Mouse (Mus musculus) cerebellum, postnatal 25 days (tissue): ENCODE measurements around the gene Pros1.
A peak's percentile ranks its signal among the peaks of the same experiment; 100 is the strongest.

Experiments used
- DNase-seq, 2 experiments: peaks; one replicate each; pipeline ENCODE4 v3.0.0; 2021; ENCODE audit warnings: mixed read lengths in 2 of 2

Pros1 gene

GRCm38 (mm10) chr16:62861455-62861854 is 7.3 kb downstream of the Pros1 start:
- no peak for DNase-seq

GRCm38 (mm10) chr16:62872688-62873117 is 18.6 kb downstream of the Pros1 start:
- no peak for DNase-seq

- DNase-seq, result no peak
Observed at GRCm38 (mm10) chr16:62873180-62873579, 19.1 kb downstream of the Pros1 start.

GRCm38 (mm10) chr16:62874065-62874464 is 20.0 kb downstream of the Pros1 start:
- no peak for DNase-seq

- no peak for DNase-seq
Observed at GRCm38 (mm10) chr16:62895824-62896223, 41.7 kb downstream of the Pros1 start.

GRCm38 (mm10) chr16:62911364-62911763 is 57.3 kb downstream of the Pros1 start:
- no peak for DNase-seq

- DNase-seq, result no peak
Observed at GRCm38 (mm10) chr16:62912246-62912645, 58.1 kb downstream of the Pros1 start.

GRCm38 (mm10) chr16:62915530-62915929 is 61.4 kb downstream of the Pros1 start:
- DNase-seq, result no peak

- no peak for DNase-seq
Observed at GRCm38 (mm10) chr16:62922245-62922644, 68.1 kb downstream of the Pros1 start.

- DNase-seq, result no peak
Observed at GRCm38 (mm10) chr16:62931341-62931740, 77.2 kb downstream of the Pros1 start.

GRCm38 (mm10) chr16:62936316-62936715 is 82.2 kb downstream of the Pros1 start:
- no peak for DNase-seq

GRCm38 (mm10) chr16:62940388-62941003 is 86.4 kb downstream of the Pros1 start:
- DNase-seq, result peak; percentile 66 to 86

- peak; percentile 27 to 35 for DNase-seq
Observed at GRCm38 (mm10) chr16:62941763-62942162, 87.7 kb downstream of the Pros1 start.

- no peak for DNase-seq
Observed at GRCm38 (mm10) chr16:62942418-62943410, 88.6 kb downstream of the Pros1 start.

GRCm38 (mm10) chr16:62958485-62958884 is 104.4 kb downstream of the Pros1 start:
- no peak for DNase-seq

- DNase-seq, result no peak
Observed at GRCm38 (mm10) chr16:62964361-62964763, 110.3 kb downstream of the Pros1 start.

GRCm38 (mm10) chr16:62971673-62972332 is 117.7 kb downstream of the Pros1 start:
- no peak for DNase-seq

- peak; percentile 21 to 55 for DNase-seq
Observed at GRCm38 (mm10) chr16:62974926-62975325, 120.8 kb downstream of the Pros1 start.
